Mouse (Mus musculus): Measurements from ENCODE around the gene Plxdc1.

DNA sequence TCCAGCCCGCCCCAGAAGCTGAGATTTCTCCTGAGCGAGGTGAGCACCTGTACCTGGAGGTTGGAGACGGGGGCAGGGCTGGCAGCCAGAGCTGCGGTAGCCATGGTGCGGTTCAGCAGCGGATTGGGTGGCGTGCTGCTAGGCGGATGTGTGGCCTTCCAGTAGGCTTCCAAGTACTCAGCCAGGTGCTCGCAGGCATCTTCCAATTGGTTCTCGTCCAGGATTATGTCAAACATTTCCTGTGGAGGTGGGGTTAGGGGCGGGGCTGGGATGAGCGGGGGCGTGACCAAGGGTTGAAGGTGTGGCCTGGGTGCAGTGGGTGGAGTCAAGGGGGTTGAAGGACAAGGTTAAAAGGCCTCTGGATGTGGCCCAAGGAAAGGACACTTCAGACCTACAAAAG, 18.8 kb upstream of the Plxdc1 start:
- TF ChIP-seq EP300 (IDR thresholded peaks at IDR 0.05; ENCODE audit: low read depth) (no peak), CTCF (IDR thresholded peaks at IDR 0.05; ENCODE audit: low read depth) (no peak)

Measured in liver, embryonic 14.5 days (tissue).